Mouse (Mus musculus) embryonic facial prominence, embryonic 14.5 days (tissue): ENCODE measurements around the gene Hoxc6. TPM values are rescaled to one million over a fixed set of nuclear protein-coding genes. Genes with fewer than 3 reads are reported as not detected.

Experiments
- ATAC-seq: fragments of 200-750 bp; cut with Nextera tagmentation; 2 replicates; pipeline ENCODE4 v1.8.0; 2017; ENCODE audit warnings: low read depth, moderate number of reproducible peaks, moderate TSS enrichment
- DNase-seq: peaks from one replicate; pipeline ENCODE4 v3.0.0-alpha.2; 2015; ENCODE audit warnings: low spot score
- H3K27ac ChIP-seq: fragments of 300-500 bp; sonication (generic); replicated peaks from 2 replicates; pipeline ENCODE4 v1.5.1; 2014; ENCODE audit warnings: low read depth, mild to moderate bottlenecking, low read length, moderate library complexity
- H3K27me3 ChIP-seq: fragments of 300-500 bp; sonication (generic); replicated peaks from 2 replicates; pipeline ENCODE4 v1.6.1; 2014; ENCODE audit warnings: low read length; ENCODE audit not compliant: control insufficient read depth, insufficient read depth
- H3K36me3 ChIP-seq: fragments of 300-500 bp; sonication (generic); 2 replicates; pipeline ENCODE4 v1.6.1; 2014; ENCODE audit warnings: low read length, mixed read lengths; ENCODE audit not compliant: control insufficient read depth, insufficient read depth
- H3K4me1 ChIP-seq: fragments of 300-500 bp; sonication (generic); 2 replicates; pipeline ENCODE4 v1.6.1; 2014; ENCODE audit warnings: antibody characterized with exemption, low read length; ENCODE audit not compliant: control insufficient read depth, insufficient read depth
- H3K4me2 ChIP-seq: fragments of 300-500 bp; sonication (generic); 2 replicates; pipeline ENCODE4 v1.6.1; 2014; ENCODE audit warnings: low read depth, mild to moderate bottlenecking, low read length, moderate library complexity, mixed read lengths
- H3K4me3 ChIP-seq: fragments of 300-500 bp; sonication (generic); 2 replicates; pipeline ENCODE4 v1.5.1; 2014; ENCODE audit warnings: low read depth, mild to moderate bottlenecking, low read length
- H3K9ac ChIP-seq: fragments of 300-500 bp; sonication (generic); 2 replicates; pipeline ENCODE4 v1.6.1; 2014; ENCODE audit warnings: low read depth, mild to moderate bottlenecking, low read length, moderate library complexity, mixed read lengths
- H3K9me3 ChIP-seq: fragments of 300-500 bp; sonication (generic); 2 replicates; pipeline ENCODE4 v1.6.1; 2016; ENCODE audit warnings: low read length; ENCODE audit not compliant: control insufficient read depth
- WGBS: fragments of 180-500 bp; shearing (Covaris S2); extraction: QIAGEN DNeasy Blood & Tissue Kit; methylation state at CpG from one replicate; pipeline ENCODE4 v1.1.7; 2014; 5-methylcytosine and 5-hydroxymethylcytosine counted together
- polyA plus RNA-seq: library from polyadenylated mRNA; unstranded; fragments of >200 nt; fragmentation: Nextera tagmentation; extraction: Ambion mirVana; gene quantifications from 2 replicates; pipeline ENCODE4 v1.2.1, GENCODE M21; 2014

The Hoxc6 gene
- polyA plus RNA-seq, 1 experiment from 2014 or later: 0.25 TPM

GRCm38 (mm10) chr15:103042209-103042608 is 44.2 kb downstream of the Hoxc6 start:
- H3K27ac ChIP-seq: no peak overlapping the region
- no peaks in the 10 kb centered on the region for H3K4me1 ChIP-seq
- H3K27me3 ChIP-seq: peaks cover 97% of the 10 kb centered on the region
- ATAC-seq (no peak), DNase-seq (no peak)
- 11% methylated on average over 1 of the region's 1 CpGs for WGBS
- H3K36me3 ChIP-seq: no peaks in the 10 kb centered on the region
- no peak overlapping the region for H3K4me3 ChIP-seq
- no peaks in the 10 kb centered on the region for H3K9me3 ChIP-seq
- no peak overlapping the region for H3K9ac ChIP-seq
- H3K4me2 ChIP-seq: no peak overlapping the region

GRCm38 (mm10) chr15:103051670-103052069 is 53.6 kb downstream of the Hoxc6 start:
- peaks cover 86% of the 10 kb centered on the region for H3K27me3 ChIP-seq
- H3K36me3 ChIP-seq: no peaks in the 10 kb centered on the region
- H3K4me1 ChIP-seq: no peaks in the 10 kb centered on the region
- ATAC-seq (no peak), DNase-seq (no peak)
- no peaks in the 10 kb centered on the region for H3K9me3 ChIP-seq
- H3K27ac ChIP-seq: no peak overlapping the region
- H3K4me2 ChIP-seq: no peak overlapping the region
- WGBS: 60% methylated on average over 2 of the region's 2 CpGs
- no peak overlapping the region for H3K9ac ChIP-seq
- no peak overlapping the region for H3K4me3 ChIP-seq

- Histone ChIP-seq H3K9me3 (no peaks in the 10 kb centered on the region), H3K27ac (no peak overlapping the region), H3K27me3 (peaks cover 88% of the 10 kb centered on the region), H3K4me3 (no peak overlapping the region), H3K9ac (no peak overlapping the region), H3K4me2 (no peak overlapping the region), H3K4me1 (no peaks in the 10 kb centered on the region), H3K36me3 (no peaks in the 10 kb centered on the region)
- ATAC-seq (no peak), DNase-seq (no peak)
Observed at GRCm38 (mm10) chr15:103053210-103053609, 55.2 kb downstream of the Hoxc6 start.

- ATAC-seq (no peak), DNase-seq (no peak)
- Histone ChIP-seq H3K9me3 (no peaks in the 10 kb centered on the region), H3K36me3 (no peaks in the 10 kb centered on the region), H3K4me2 (no peak overlapping the region), H3K27ac (no peak overlapping the region), H3K9ac (no peak overlapping the region), H3K27me3 (peaks cover 94% of the 10 kb centered on the region), H3K4me3 (no peak overlapping the region), H3K4me1 (no peaks in the 10 kb centered on the region)
- WGBS: 39% methylated on average over 2 of the region's 2 CpGs
Observed at GRCm38 (mm10) chr15:103056396-103056795, 58.3 kb downstream of the Hoxc6 start.

GRCm38 (mm10) chr15:103058715-103059114 is 60.7 kb downstream of the Hoxc6 start:
- 8% methylated on average over 12 of the region's 12 CpGs for WGBS
- no peak for DNase-seq
- Histone ChIP-seq H3K4me3 (no peak overlapping the region), H3K27ac (no peak overlapping the region), H3K27me3 (peaks cover 97% of the 10 kb centered on the region), H3K4me2 (no peak overlapping the region; the same call in 1 of the 2 replicates), H3K9me3 (no peaks in the 10 kb centered on the region), H3K4me1 (no peaks in the 10 kb centered on the region), H3K36me3 (no peaks in the 10 kb centered on the region), H3K9ac (no peak overlapping the region)
- ATAC-seq: no peak

- H3K27me3 ChIP-seq: peaks cover 97% of the 10 kb centered on the region
- no peaks in the 10 kb centered on the region for H3K36me3 ChIP-seq
- H3K9me3 ChIP-seq: no peaks in the 10 kb centered on the region
- no peak overlapping the region for H3K27ac ChIP-seq
- DNase-seq: no peak
- H3K4me2 ChIP-seq: no peak overlapping the region
- no peak overlapping the region; the same call in 1 of the 2 replicates for H3K9ac ChIP-seq
- no peaks in the 10 kb centered on the region for H3K4me1 ChIP-seq
- 4% methylated on average over 21 of the region's 21 CpGs for WGBS
- no peak overlapping the region for H3K4me3 ChIP-seq
- no peak for ATAC-seq
Observed at GRCm38 (mm10) chr15:103059393-103059992, 61.4 kb downstream of the Hoxc6 start.

- no peak for DNase-seq
- no peak overlapping the region for H3K4me2 ChIP-seq
- no peaks in the 10 kb centered on the region for H3K9me3 ChIP-seq
- no peak overlapping the region for H3K27ac ChIP-seq
- ATAC-seq: no peak
- no peak overlapping the region for H3K4me3 ChIP-seq
- H3K36me3 ChIP-seq: no peaks in the 10 kb centered on the region
- H3K9ac ChIP-seq: no peak overlapping the region
- peaks cover 96% of the 10 kb centered on the region for H3K27me3 ChIP-seq
- WGBS: 10% methylated on average over 11 of the region's 11 CpGs
- no peaks in the 10 kb centered on the region for H3K4me1 ChIP-seq
Observed at GRCm38 (mm10) chr15:103060021-103060340, 61.9 kb downstream of the Hoxc6 start.

- Histone ChIP-seq H3K9me3 (no peaks in the 10 kb centered on the region), H3K9ac (no peak overlapping the region), H3K27ac (no peak overlapping the region), H3K4me2 (peak overlapping the region; percentile 5; the same call in 1 of the 2 replicates), H3K36me3 (no peaks in the 10 kb centered on the region), H3K4me1 (no peaks in the 10 kb centered on the region), H3K27me3 (peaks cover 95% of the 10 kb centered on the region), H3K4me3 (peak overlapping the region; percentile 10; the same call in 1 of the 2 replicates)
- ATAC-seq (no peak; the same call in 1 of the 2 replicates), DNase-seq (no peak)
- 7% methylated on average over 36 of the region's 36 CpGs for WGBS
Observed at GRCm38 (mm10) chr15:103060341-103061130, 62.5 kb downstream of the Hoxc6 start.
